ENCODE assay signal across 25 mouse cellular contexts in genomic region chr10:83753056-83753455, GRCm38 (mm10).
"Had no signal": no experiment of that assay in that cellular context is flagged by ENCODE, and none has a peak within 500 bp of the region (broad histone marks: within the 10 kb centered on the region; RNA-seq: fewer than 3 reads in every experiment).

No protein-coding gene starts in this region.

- H3K27ac ChIP-seq: embryonic facial prominence, embryonic 10.5 days; embryonic facial prominence, embryonic 12.5 days; embryonic facial prominence, embryonic 13.5 days; embryonic facial prominence, embryonic 15.5 days; forebrain, embryonic 10.5 days; forebrain, embryonic 12.5 days; forebrain, embryonic 13.5 days; forebrain, embryonic 15.5 days; heart, adult 2 months; heart, embryonic 10.5 days had no signal

- H3K4me3 ChIP-seq: embryonic facial prominence, embryonic 10.5 days; embryonic facial prominence, embryonic 12.5 days; embryonic facial prominence, embryonic 13.5 days; embryonic facial prominence, embryonic 15.5 days; erythroblast, embryonic 14.5 days; forebrain, embryonic 10.5 days; forebrain, embryonic 12.5 days; forebrain, embryonic 13.5 days; forebrain, embryonic 15.5 days; heart, adult 2 months; heart, embryonic 10.5 days had no signal

- ATAC-seq: forebrain, embryonic 13.5 days; forebrain, embryonic 14.5 days; forebrain, embryonic 15.5 days; forebrain, embryonic 16.5 days; forebrain, postnatal 0 days had no signal

- DNase-seq: cerebellum, adult 9-11 months; cerebellum, postnatal 10 days; cerebellum, postnatal 14 days; cerebellum, postnatal 25 days; cerebellum, postnatal 36 days; embryo, embryonic 11 days; forebrain, postnatal 0 days; gastrocnemius, postnatal 10 days; gastrocnemius, postnatal 14 days; gastrocnemius, postnatal 25 days; gastrocnemius, postnatal 36 days; heart, adult 18-20 months; heart, adult 2 months had no signal
